Mouse (Mus musculus): Measurements from ENCODE around the gene Plekhn1. TPM values are rescaled to one million over a fixed set of nuclear protein-coding genes. Genes with fewer than 3 reads are reported as not detected.

Plekhn1 gene
- polyA plus RNA-seq (2012; rRNA removed) = 86.6 and 88.2 TPM in 2 replicates

GRCm38 (mm10) chr4:156234701-156235213 lies at the start of gene Plekhn1:
Gene Plekhn1 (minus strand): TSS chr4:156234857.
- peak; percentile 60 for DNase-seq (ENCODE audit: low spot score)

- no peak for DNase-seq (ENCODE audit: low spot score)
Measured at GRCm38 (mm10) chr4:156255078-156255839, 20.6 kb upstream of the Plekhn1 start, which contains the start of gene Samd11. Gene Samd11 (minus strand): TSS chr4:156255657.

- no peak for DNase-seq (ENCODE audit: low spot score)
Measured at GRCm38 (mm10) chr4:156254361-156255077, 19.9 kb upstream of the Plekhn1 start.

- no peak for DNase-seq (ENCODE audit: low spot score)
Measured at GRCm38 (mm10) chr4:156253043-156253442, 18.4 kb upstream of the Plekhn1 start.

- no peak for DNase-seq (ENCODE audit: low spot score)
Measured at GRCm38 (mm10) chr4:156252619-156253018, 18.0 kb upstream of the Plekhn1 start.

GRCm38 (mm10) chr4:156252140-156252539 lies 17.5 kb upstream of the Plekhn1 start:
- DNase-seq (ENCODE audit: low spot score) = no peak

GRCm38 (mm10) chr4:156251081-156251480 lies 16.4 kb upstream of the Plekhn1 start:
- no peak for DNase-seq (ENCODE audit: low spot score)

- no peak for DNase-seq (ENCODE audit: low spot score)
Measured at GRCm38 (mm10) chr4:156249567-156249966, 14.9 kb upstream of the Plekhn1 start.

- DNase-seq (ENCODE audit: low spot score) = no peak
Measured at GRCm38 (mm10) chr4:156236651-156237447, 2.2 kb upstream of the Plekhn1 start.

GRCm38 (mm10) chr4:156235808-156236533 lies 1.3 kb upstream of the Plekhn1 start, which contains the start of gene Noc2l:
Gene Noc2l (plus strand): TSS chr4:156236010.
- peak; percentile 79 for DNase-seq (ENCODE audit: low spot score)

GRCm38 (mm10) chr4:156235360-156235770 lies 708 bp upstream of the Plekhn1 start:
- DNase-seq (ENCODE audit: low spot score) = no peak

GRCm38 (mm10) chr4:156234021-156234501 lies 596 bp downstream of the Plekhn1 start:
- no peak for DNase-seq (ENCODE audit: low spot score)

- DNase-seq (ENCODE audit: low spot score) = peak; percentile 60
Measured at GRCm38 (mm10) chr4:156228393-156229024, 6.1 kb downstream of the Plekhn1 start.

- no peak for DNase-seq (ENCODE audit: low spot score)
Measured at GRCm38 (mm10) chr4:156227752-156228392, 6.8 kb downstream of the Plekhn1 start.

GRCm38 (mm10) chr4:156224276-156224675 lies 10.4 kb downstream of the Plekhn1 start:
- no peak for DNase-seq (ENCODE audit: low spot score)

GRCm38 (mm10) chr4:156219936-156220335 lies 14.7 kb downstream of the Plekhn1 start:
- DNase-seq (ENCODE audit: low spot score) = no peak

GRCm38 (mm10) chr4:156217838-156218237 lies 16.8 kb downstream of the Plekhn1 start:
- peak; percentile 49 for DNase-seq (ENCODE audit: low spot score)

GRCm38 (mm10) chr4:156217022-156217669 lies 17.5 kb downstream of the Plekhn1 start:
- no peak for DNase-seq (ENCODE audit: low spot score)

GRCm38 (mm10) chr4:156216196-156216595 lies 18.5 kb downstream of the Plekhn1 start:
- DNase-seq (ENCODE audit: low spot score) = no peak

Measured in urinary bladder, adult 2 months (tissue).